Mouse (Mus musculus) bone marrow macrophage, adult 2 months (primary cell): ENCODE results near the gene Rassf7.

Experiments used
- CTCF ChIP-seq: IDR thresholded peaks from 2 replicates; pipeline ENCODE4 v1.5.1; 2012; ENCODE audit warnings: low read depth, mild to moderate bottlenecking, low read length, moderate library complexity
- POLR2A ChIP-seq: IDR thresholded peaks from 2 replicates; pipeline ENCODE4 v1.6.1; 2012; ENCODE audit warnings: mild to moderate bottlenecking, low read depth, low read length, borderline replicate concordance

GRCm38 (mm10) chr7:141193348-141193856, 22.3 kb upstream of the Rassf7 start:
- TF ChIP-seq POLR2A = no peak
- no peak for TF ChIP-seq CTCF
